Mouse (Mus musculus): ENCODE data around the gene Camk1g.

DNA sequence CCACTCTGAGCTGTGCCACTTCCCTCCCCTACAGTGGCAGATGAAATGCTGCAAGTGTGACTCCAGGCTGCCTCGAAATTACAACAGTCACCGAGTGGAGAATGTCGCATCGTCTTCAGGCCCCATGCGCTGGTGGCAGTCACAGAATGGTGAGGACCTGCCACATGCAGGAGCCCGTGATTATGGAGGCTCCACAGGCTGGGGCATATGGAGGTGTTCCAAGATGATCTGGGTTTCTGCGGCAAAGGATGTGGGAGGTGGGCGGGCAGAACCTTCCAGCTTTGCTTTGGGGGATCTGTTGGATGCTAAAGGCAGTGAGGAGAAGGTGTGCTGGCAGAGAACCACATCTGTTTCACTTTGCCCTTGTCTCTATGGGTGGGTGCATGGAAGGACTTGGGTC is 49.7 kb downstream of the Camk1g start:
- TF ChIP-seq CHD2 (IDR thresholded peaks at IDR 0.05; ENCODE audit: low read depth, low read length) (no peak), ZNF384 (IDR thresholded peaks at IDR 0.05; ENCODE audit: low read depth, low read length) (no peak), ZC3H11A (IDR thresholded peaks at IDR 0.05; ENCODE audit: borderline replicate concordance, low read depth, low read length) (no peak)

Data from ES-E14 (cell line).